27 mouse cellular contexts compared by ENCODE assay signal in the genomic region with DNA sequence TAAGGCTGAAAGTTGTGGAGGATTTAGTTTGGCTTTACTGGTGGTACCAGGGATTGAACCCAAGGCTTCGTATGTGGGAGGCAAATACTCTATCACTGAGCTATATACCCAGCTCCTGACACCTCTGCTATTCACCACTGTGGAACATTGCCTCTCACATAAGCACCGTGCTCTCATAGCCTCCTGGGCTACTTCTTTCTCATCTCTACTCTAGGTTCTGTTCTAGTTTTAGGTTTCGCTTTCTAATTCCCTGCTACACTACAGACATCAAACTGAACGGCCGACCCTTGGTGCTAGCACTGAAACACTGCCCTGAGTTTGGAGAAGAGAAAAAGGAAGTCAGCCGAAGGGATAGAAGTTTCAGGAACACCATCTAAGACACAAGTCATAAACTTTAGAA.
DNase-seq lines count a peak whose midpoint lies in the region; ATAC-seq and TF ChIP-seq lines count a peak whose summit lies in the region.
"Had no signal": no experiment of that assay in that cellular context is flagged by ENCODE, and none has a peak within 500 bp of the region (broad histone marks: within the 10 kb centered on the region; RNA-seq: fewer than 3 reads in every experiment).

No protein-coding gene starts in this region.

- H3K36me3 ChIP-seq in midbrain, embryonic 11.5 days (ENCODE audit: control insufficient read depth, insufficient read depth, low read length) = no peaks in the 10 kb centered on the region
- H3K36me3 ChIP-seq: embryonic facial prominence, embryonic 13.5 days; forebrain, embryonic 10.5 days; G1E; hindbrain, embryonic 12.5 days; liver, embryonic 15.5 days; lung, embryonic 15.5 days had no signal

- H3K4me3 ChIP-seq in layer of hippocampus, adult 2 months = no peak overlapping the region
- no peak overlapping the region for H3K4me3 ChIP-seq in midbrain, embryonic 11.5 days (ENCODE audit: low read depth, low read length)
- H3K4me3 ChIP-seq: embryonic facial prominence, embryonic 13.5 days; forebrain, embryonic 10.5 days; forebrain, embryonic 15.5 days; hindbrain, embryonic 12.5 days; liver, embryonic 15.5 days; lung, embryonic 15.5 days; megakaryocyte, embryonic 14.5 days; midbrain, embryonic 13.5 days had no signal

- H3K27me3 ChIP-seq in midbrain, embryonic 11.5 days (ENCODE audit: control insufficient read depth, insufficient read depth, low read length) = no peaks in the 10 kb centered on the region
- H3K27me3 ChIP-seq: embryonic facial prominence, embryonic 13.5 days; forebrain, embryonic 15.5 days; hindbrain, embryonic 12.5 days; liver, embryonic 15.5 days; lung, embryonic 15.5 days; megakaryocyte, embryonic 14.5 days; midbrain, embryonic 13.5 days had no signal

- 93% methylated on average over 6 of the region's 6 CpGs for WGBS in midbrain, embryonic 11.5 days

- no peak overlapping the region for H3K4me2 ChIP-seq in midbrain, embryonic 11.5 days
- H3K4me2 ChIP-seq: embryonic facial prominence, embryonic 13.5 days; forebrain, embryonic 15.5 days; heart, embryonic 11.5 days; hindbrain, embryonic 12.5 days; liver, embryonic 15.5 days; lung, embryonic 15.5 days; midbrain, embryonic 13.5 days had no signal

- peaks cover 11% of the 10 kb centered on the region for H3K4me1 ChIP-seq in midbrain, embryonic 11.5 days (ENCODE audit: control insufficient read depth, insufficient read depth, low read length)
- H3K4me1 ChIP-seq: lung, embryonic 15.5 days had no signal

- no peak overlapping the region for H3K27ac ChIP-seq in layer of hippocampus, adult 2 months
- no peak overlapping the region for H3K27ac ChIP-seq in midbrain, embryonic 11.5 days (ENCODE audit: low read depth, low read length)
- H3K27ac ChIP-seq: embryonic facial prominence, embryonic 13.5 days; forebrain, embryonic 10.5 days; forebrain, embryonic 15.5 days; hindbrain, embryonic 12.5 days; hindbrain, postnatal 0 days; liver, embryonic 15.5 days; lung, embryonic 15.5 days had no signal

- ATAC-seq in common myeloid progenitor, adult 5-6 weeks (replicated peaks; ENCODE audit: low read depth, poor library complexity, severe bottlenecking) = peak; percentile 16
- ATAC-seq in megakaryocyte progenitor cell, adult 5-6 weeks (replicated peaks; ENCODE audit: poor library complexity) = peak; percentile 30
- no peak for ATAC-seq in midbrain, embryonic 11.5 days (ENCODE audit: low FRiP score)
- ATAC-seq: forebrain, embryonic 15.5 days; hindbrain, postnatal 0 days; midbrain, embryonic 13.5 days had no signal

- TF ChIP-seq CTCF in layer of hippocampus, adult 2 months (conservative IDR thresholded peaks at IDR 0.05) = no peak

- H3K9ac ChIP-seq in midbrain, embryonic 11.5 days (ENCODE audit: low read length) = no peak overlapping the region
- H3K9ac ChIP-seq: embryonic facial prominence, embryonic 13.5 days; forebrain, embryonic 15.5 days; hindbrain, embryonic 12.5 days; liver, embryonic 15.5 days; lung, embryonic 15.5 days; midbrain, embryonic 13.5 days had no signal

- no peaks in the 10 kb centered on the region for H3K9me3 ChIP-seq in midbrain, embryonic 11.5 days (ENCODE audit: control insufficient read depth, low read length)
- H3K9me3 ChIP-seq: embryonic facial prominence, embryonic 13.5 days; forebrain, embryonic 10.5 days; forebrain, embryonic 15.5 days; G1E; hindbrain, embryonic 12.5 days; liver, embryonic 15.5 days; lung, embryonic 15.5 days; megakaryocyte, embryonic 14.5 days had no signal

- DNase-seq in layer of hippocampus, adult 9-10 months (ENCODE audit: low spot score) = peak; percentile 17
- DNase-seq in layer of hippocampus, adult 2 months (ENCODE audit: low spot score in 2 of 2) = no peak
- DNase-seq in CD4-positive helper T cell, adult 2 months (ENCODE audit: low read depth, low spot score) = peak; percentile 59
- DNase-seq in midbrain, embryonic 11.5 days (ENCODE audit: low spot score, missing footprints) = no peak
- DNase-seq in c-Kit-positive CD71-positive TER-119-positive erythroid progenitor cells, embryonic 14.5 days (ENCODE audit: low spot score) = no peak
- DNase-seq: adrenal gland, postnatal 25 days; cerebellum, adult 8-10 months; cerebellum, postnatal 36 days; embryo, embryonic 11 days; gastrocnemius, postnatal 25 days; heart, adult 18-20 months; heart, postnatal 36 days; kidney, adult 18-20 months; kidney, postnatal 36 days had no signal

Comparison
In these comparisons a context has a peak if more than half of its experiments do, and no peak if none do; other contexts are left out.
1. DNase-seq: peak in layer of hippocampus, adult 9-10 months (single experiment) and CD4-positive helper T cell, adult 2 months (single experiment); none in layer of hippocampus, adult 2 months (0 of 2), midbrain, embryonic 11.5 days (single experiment) and c-Kit-positive CD71-positive TER-119-positive erythroid progenitor cells, embryonic 14.5 days (single experiment).